Mouse (Mus musculus): ENCODE data around the gene Amn. TPM values are rescaled to one million over a fixed set of nuclear protein-coding genes. Genes with fewer than 3 reads are reported as not detected.
A peak's percentile ranks its signal among the peaks of the same experiment; 100 is the strongest.

Amn gene
- polyA plus RNA-seq (2015; fragmentation: Nextera tagmentation; extraction: Ambion mirVana): 1.8 and 2.4 TPM in 2 replicates

DNA sequence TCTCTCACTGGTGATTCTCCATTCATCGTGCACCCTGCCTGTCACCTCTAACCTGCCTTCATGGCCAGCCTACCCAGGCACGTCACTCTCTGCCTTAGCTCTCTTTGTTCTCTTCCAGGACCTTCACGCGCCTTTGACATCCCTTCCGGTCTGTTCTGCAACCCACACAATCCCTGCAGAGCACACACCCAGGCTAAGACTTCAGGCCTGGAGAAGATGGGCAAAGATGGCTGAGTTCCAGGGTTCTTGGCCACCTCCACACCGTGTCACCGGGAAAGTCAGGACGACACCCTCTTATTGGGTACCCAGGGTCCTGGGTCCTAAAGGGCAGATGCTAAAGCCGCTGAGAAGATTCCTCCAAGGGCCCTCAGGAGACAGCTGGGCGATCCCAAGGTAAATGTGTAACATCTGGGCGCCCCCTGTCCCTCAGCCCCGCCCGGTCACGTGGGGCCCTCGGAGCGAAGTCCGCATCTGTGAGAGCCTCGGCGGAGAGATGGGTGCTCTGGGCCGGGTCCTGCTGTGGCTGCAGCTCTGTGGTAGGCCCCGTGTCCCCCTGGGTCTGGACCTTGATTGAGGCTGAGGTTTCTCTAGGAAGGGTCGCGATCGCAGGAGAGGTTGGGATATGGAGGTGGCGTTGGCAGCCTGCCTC is at the start of gene Amn:
Gene Amn, plus strand, starts transcription at position 467 of the 649 bp plus-strand sequence.
- Histone ChIP-seq H3K27ac (ENCODE audit: low read length) (no peak within 1 kb of the TSS), H3K4me1 (ENCODE audit: control insufficient read depth, insufficient read depth, low read length) (peaks cover 26% of the 10 kb centered on the region), H3K36me3 (ENCODE audit: control insufficient read depth, insufficient read depth) (no peaks in the 10 kb centered on the region), H3K4me2 (ENCODE audit: low read depth, low read length) (peak within 1 kb of the TSS; percentile 33), H3K9me3 (replicated peaks; ENCODE audit: control insufficient read depth, low read length) (no peaks in the 10 kb centered on the region), H3K27me3 (ENCODE audit: control insufficient read depth, insufficient read depth, low read length) (peaks cover 63% of the 10 kb centered on the region), H3K9ac (ENCODE audit: low read length) (no peak within 1 kb of the TSS), H3K4me3 (ENCODE audit: low read length) (peak within 1 kb of the TSS; percentile 10)
- WGBS: 28% methylated on average over 25 of the region's 25 CpGs
- ATAC-seq (replicated peaks; ENCODE audit: extremely low read depth, insufficient read depth, low FRiP score): no peak

DNA sequence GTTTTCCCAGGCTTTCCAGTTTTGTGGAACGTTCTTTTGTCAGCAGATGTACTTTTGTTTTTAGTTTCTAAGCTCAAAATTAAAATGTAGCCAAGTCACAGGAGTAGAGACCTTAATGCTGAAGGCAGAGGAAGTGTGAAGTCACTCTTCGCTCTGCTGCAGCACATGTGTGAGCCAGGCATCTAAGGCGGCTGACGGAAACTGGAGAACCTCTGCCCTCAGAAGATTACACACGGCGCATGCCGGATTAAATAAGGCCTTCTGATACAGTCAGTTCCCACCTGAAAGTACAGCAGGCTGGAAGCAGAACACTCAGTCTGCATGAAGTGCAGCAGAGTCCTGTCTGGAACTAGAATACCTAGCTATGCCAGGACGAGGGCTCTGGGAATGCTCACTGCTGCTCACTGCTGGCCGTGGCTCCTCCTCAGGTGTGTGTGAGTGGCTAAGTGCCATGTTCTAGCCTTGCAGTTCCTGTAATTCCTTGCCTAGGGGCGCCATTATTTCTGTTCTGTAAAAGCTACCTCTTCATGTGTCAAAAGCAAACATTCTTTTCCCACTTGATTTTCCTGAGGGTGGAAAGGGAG is 45.6 kb upstream of the Amn start:
- Histone ChIP-seq H3K27me3 (ENCODE audit: control insufficient read depth, insufficient read depth, low read length) (no peaks in the 10 kb centered on the region), H3K36me3 (ENCODE audit: control insufficient read depth, insufficient read depth) (peaks cover 16% of the 10 kb centered on the region), H3K4me3 (ENCODE audit: low read length) (no peak overlapping the region), H3K4me1 (ENCODE audit: control insufficient read depth, insufficient read depth, low read length) (0 out of 2 replicates have a peak, but pooled peaks cover 3% of the 10 kb centered on the region), H3K9me3 (replicated peaks; ENCODE audit: control insufficient read depth, low read length) (peaks cover 3% of the 10 kb centered on the region; the same call in 1 of the 2 replicates), H3K27ac (ENCODE audit: low read length) (no peak overlapping the region), H3K4me2 (ENCODE audit: low read depth, low read length) (no peak overlapping the region), H3K9ac (ENCODE audit: low read length) (no peak overlapping the region)
- ATAC-seq (replicated peaks; ENCODE audit: extremely low read depth, insufficient read depth, low FRiP score): no peak
- WGBS: 55% methylated on average over 10 of the region's 10 CpGs

DNA sequence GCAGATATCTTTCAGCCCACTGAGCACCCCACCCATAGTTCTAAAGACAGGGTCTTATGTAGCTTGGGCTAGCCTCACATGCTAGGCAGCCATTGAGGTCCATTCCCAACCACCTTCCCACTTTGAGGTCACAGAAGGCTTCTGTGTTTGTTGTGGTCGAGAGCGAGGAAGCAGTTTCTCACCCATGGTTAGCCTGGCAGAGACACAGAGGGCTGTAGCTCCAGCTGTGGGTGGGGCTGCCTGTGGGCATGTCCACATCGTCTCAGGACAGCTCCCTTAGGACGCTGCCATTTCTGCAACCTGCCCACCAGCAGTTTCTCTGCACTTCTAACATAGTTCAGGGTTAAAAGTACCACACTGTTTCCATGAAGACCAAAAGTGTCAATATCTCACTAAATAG is 43.5 kb upstream of the Amn start:
- WGBS: 72% methylated on average over 4 of the region's 4 CpGs
- H3K4me1 ChIP-seq (ENCODE audit: control insufficient read depth, insufficient read depth, low read length): 0 out of 2 replicates have a peak, but pooled peaks cover 3% of the 10 kb centered on the region
- no peak for ATAC-seq (replicated peaks; ENCODE audit: extremely low read depth, insufficient read depth, low FRiP score)
- peaks cover 2% of the 10 kb centered on the region for H3K36me3 ChIP-seq (ENCODE audit: control insufficient read depth, insufficient read depth)
- H3K27me3 ChIP-seq (ENCODE audit: control insufficient read depth, insufficient read depth, low read length): no peaks in the 10 kb centered on the region
- H3K27ac ChIP-seq (ENCODE audit: low read length): no peak overlapping the region
- H3K4me3 ChIP-seq (ENCODE audit: low read length): no peak overlapping the region
- H3K9ac ChIP-seq (ENCODE audit: low read length): no peak overlapping the region
- no peak overlapping the region for H3K4me2 ChIP-seq (ENCODE audit: low read depth, low read length)
- peaks cover 2% of the 10 kb centered on the region; the same call in 1 of the 2 replicates for H3K9me3 ChIP-seq (replicated peaks; ENCODE audit: control insufficient read depth, low read length)

DNA sequence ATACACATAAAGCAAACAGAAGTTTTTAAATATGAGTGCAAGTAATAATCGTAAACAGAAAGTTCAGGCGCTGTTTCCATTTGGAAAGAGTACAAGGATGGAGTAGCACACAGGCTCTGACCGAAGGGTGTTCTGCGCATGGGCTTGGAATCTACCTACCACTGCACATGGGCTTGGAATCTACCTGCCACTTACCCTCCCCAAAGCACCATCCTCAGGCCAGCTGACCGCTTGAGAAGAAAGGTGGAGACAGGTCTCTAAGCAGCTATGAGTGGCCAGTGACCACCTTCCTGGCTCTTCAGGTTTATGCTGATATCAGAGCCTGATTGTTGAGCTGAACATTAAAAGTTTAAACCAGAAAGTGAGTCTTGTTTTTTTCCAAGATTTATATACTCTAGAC is 42.4 kb upstream of the Amn start:
- Histone ChIP-seq H3K9me3 (replicated peaks; ENCODE audit: control insufficient read depth, low read length) (no peaks in the 10 kb centered on the region), H3K4me1 (ENCODE audit: control insufficient read depth, insufficient read depth, low read length) (0 out of 2 replicates have a peak, but pooled peaks cover 3% of the 10 kb centered on the region), H3K9ac (ENCODE audit: low read length) (no peak overlapping the region), H3K36me3 (ENCODE audit: control insufficient read depth, insufficient read depth) (no peaks in the 10 kb centered on the region), H3K27ac (ENCODE audit: low read length) (no peak overlapping the region), H3K4me2 (ENCODE audit: low read depth, low read length) (no peak overlapping the region), H3K4me3 (ENCODE audit: low read length) (no peak overlapping the region), H3K27me3 (ENCODE audit: control insufficient read depth, insufficient read depth, low read length) (no peaks in the 10 kb centered on the region)
- no peak for ATAC-seq (replicated peaks; ENCODE audit: extremely low read depth, insufficient read depth, low FRiP score)
- WGBS: 90% methylated on average over 5 of the region's 5 CpGs

DNA sequence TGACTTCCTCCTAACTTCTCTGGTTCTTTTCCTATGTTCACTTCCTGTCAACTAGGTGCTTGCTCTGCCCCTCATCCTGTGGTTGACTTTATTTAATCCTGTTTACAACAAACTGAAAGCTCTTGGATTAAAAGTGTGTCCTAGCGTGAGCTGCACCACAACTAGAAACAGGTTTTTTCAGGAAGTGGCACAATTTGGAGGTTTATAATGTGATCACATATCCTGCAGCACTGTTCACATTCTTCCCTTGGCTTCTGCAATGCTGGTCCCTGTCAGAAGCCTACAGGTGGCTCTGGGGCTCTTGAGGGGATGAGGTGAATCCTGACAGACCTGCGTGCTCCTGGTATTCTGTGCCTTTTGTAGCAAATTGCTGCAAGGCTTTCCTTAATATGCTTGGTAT is 40.1 kb upstream of the Amn start:
- Histone ChIP-seq H3K4me3 (ENCODE audit: low read length) (no peak overlapping the region), H3K4me2 (ENCODE audit: low read depth, low read length) (no peak overlapping the region), H3K9me3 (replicated peaks; ENCODE audit: control insufficient read depth, low read length) (no peaks in the 10 kb centered on the region; the same call in 1 of the 2 replicates), H3K27me3 (ENCODE audit: control insufficient read depth, insufficient read depth, low read length) (no peaks in the 10 kb centered on the region), H3K9ac (ENCODE audit: low read length) (no peak overlapping the region), H3K27ac (ENCODE audit: low read length) (no peak overlapping the region), H3K36me3 (ENCODE audit: control insufficient read depth, insufficient read depth) (no peaks in the 10 kb centered on the region), H3K4me1 (ENCODE audit: control insufficient read depth, insufficient read depth, low read length) (peaks cover 13% of the 10 kb centered on the region)
- WGBS: 89% methylated on average over 2 of the region's 2 CpGs
- no peak for ATAC-seq (replicated peaks; ENCODE audit: extremely low read depth, insufficient read depth, low FRiP score)

DNA sequence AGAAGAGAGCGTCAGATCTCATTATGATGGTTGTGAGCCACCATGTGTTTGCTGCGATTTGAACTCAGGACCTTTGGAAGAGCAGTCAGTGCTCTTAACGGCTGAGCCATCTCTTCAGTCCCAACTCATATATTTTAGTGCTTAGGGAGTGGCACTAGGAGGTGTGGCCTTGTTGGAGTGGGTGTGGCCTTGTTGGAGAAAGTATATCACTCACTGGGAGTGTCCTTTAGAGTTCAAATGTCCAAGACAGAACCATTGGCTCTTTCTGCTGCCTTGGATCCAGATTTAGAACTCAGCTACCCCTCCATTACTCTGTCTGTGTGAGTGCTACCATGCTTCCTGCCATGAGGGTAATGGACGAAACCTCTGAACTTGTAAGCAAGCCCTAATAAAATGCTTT is 37.1 kb upstream of the Amn start:
- Histone ChIP-seq H3K4me2 (ENCODE audit: low read depth, low read length) (no peak overlapping the region), H3K9me3 (replicated peaks; ENCODE audit: control insufficient read depth, low read length) (no peaks in the 10 kb centered on the region; the same call in 1 of the 2 replicates), H3K9ac (ENCODE audit: low read length) (no peak overlapping the region), H3K4me1 (ENCODE audit: control insufficient read depth, insufficient read depth, low read length) (peaks cover 13% of the 10 kb centered on the region), H3K4me3 (ENCODE audit: low read length) (no peak overlapping the region), H3K27me3 (ENCODE audit: control insufficient read depth, insufficient read depth, low read length) (no peaks in the 10 kb centered on the region), H3K36me3 (ENCODE audit: control insufficient read depth, insufficient read depth) (peaks cover 4% of the 10 kb centered on the region; the same call in 1 of the 2 replicates), H3K27ac (ENCODE audit: low read length) (no peak overlapping the region)
- WGBS: 91% methylated on average over 4 of the region's 4 CpGs
- no peak for ATAC-seq (replicated peaks; ENCODE audit: extremely low read depth, insufficient read depth, low FRiP score)

DNA sequence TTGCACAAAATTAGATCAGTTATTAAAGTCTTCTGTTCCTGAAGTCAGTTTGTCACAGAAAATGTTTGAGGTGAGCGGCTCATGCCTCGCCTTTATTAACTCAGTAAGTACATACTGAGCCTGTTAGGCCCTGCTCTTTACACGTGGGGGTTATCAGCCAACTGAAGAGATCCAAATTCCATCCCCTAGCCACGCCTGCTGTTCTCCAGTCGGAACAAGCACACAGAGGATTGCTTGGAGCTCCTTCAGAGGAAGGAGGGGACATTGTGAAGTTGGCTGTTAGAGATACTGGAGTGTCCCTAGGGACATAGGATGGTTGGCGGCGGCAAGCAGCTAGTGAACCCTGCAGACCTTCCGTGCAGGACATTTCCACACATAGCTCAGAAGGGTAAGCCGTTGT is 36.5 kb upstream of the Amn start:
- Histone ChIP-seq H3K36me3 (ENCODE audit: control insufficient read depth, insufficient read depth) (peaks cover 4% of the 10 kb centered on the region; the same call in 1 of the 2 replicates), H3K4me1 (ENCODE audit: control insufficient read depth, insufficient read depth, low read length) (peaks cover 13% of the 10 kb centered on the region), H3K9ac (ENCODE audit: low read length) (no peak overlapping the region), H3K9me3 (replicated peaks; ENCODE audit: control insufficient read depth, low read length) (no peaks in the 10 kb centered on the region; the same call in 1 of the 2 replicates), H3K27me3 (ENCODE audit: control insufficient read depth, insufficient read depth, low read length) (no peaks in the 10 kb centered on the region), H3K4me3 (ENCODE audit: low read length) (no peak overlapping the region), H3K27ac (ENCODE audit: low read length) (peak overlapping the region; percentile 41; the same call in 1 of the 2 replicates), H3K4me2 (ENCODE audit: low read depth, low read length) (0 out of 2 replicates have a peak overlapping the region, but pooled peaks have one; percentile 5)
- WGBS: 38% methylated on average over 9 of the region's 9 CpGs
- peak; percentile 80; the same call in 1 of the 2 replicates for ATAC-seq (replicated peaks; ENCODE audit: extremely low read depth, insufficient read depth, low FRiP score)

DNA sequence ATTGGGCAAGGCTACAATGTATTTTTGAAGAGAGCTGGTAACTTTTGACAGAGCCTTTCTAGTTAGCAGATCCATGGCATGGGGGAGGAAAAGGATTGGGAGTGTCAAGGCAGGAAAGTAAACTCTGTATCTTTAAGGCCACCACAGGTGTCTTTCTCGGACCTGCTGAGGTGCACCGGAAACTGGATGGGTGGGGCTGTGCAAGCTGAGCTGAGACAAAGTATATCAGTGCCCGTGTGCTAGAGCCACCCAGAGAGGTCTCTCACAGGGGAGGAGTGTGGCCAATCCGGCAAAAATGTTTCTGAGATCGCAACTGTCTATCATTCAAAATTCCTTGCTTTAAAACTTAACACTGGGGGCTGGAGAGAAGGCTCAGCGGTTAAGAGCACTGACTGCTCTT is 35.3 kb upstream of the Amn start:
- Histone ChIP-seq H3K4me2 (ENCODE audit: low read depth, low read length) (no peak overlapping the region), H3K9ac (ENCODE audit: low read length) (no peak overlapping the region), H3K4me3 (ENCODE audit: low read length) (no peak overlapping the region), H3K27me3 (ENCODE audit: control insufficient read depth, insufficient read depth, low read length) (no peaks in the 10 kb centered on the region), H3K36me3 (ENCODE audit: control insufficient read depth, insufficient read depth) (peaks cover 4% of the 10 kb centered on the region; the same call in 1 of the 2 replicates), H3K4me1 (ENCODE audit: control insufficient read depth, insufficient read depth, low read length) (peaks cover 13% of the 10 kb centered on the region), H3K9me3 (replicated peaks; ENCODE audit: control insufficient read depth, low read length) (no peaks in the 10 kb centered on the region; the same call in 1 of the 2 replicates), H3K27ac (ENCODE audit: low read length) (no peak overlapping the region)
- 92% methylated on average over 6 of the region's 6 CpGs for WGBS
- ATAC-seq (replicated peaks; ENCODE audit: extremely low read depth, insufficient read depth, low FRiP score): no peak

DNA sequence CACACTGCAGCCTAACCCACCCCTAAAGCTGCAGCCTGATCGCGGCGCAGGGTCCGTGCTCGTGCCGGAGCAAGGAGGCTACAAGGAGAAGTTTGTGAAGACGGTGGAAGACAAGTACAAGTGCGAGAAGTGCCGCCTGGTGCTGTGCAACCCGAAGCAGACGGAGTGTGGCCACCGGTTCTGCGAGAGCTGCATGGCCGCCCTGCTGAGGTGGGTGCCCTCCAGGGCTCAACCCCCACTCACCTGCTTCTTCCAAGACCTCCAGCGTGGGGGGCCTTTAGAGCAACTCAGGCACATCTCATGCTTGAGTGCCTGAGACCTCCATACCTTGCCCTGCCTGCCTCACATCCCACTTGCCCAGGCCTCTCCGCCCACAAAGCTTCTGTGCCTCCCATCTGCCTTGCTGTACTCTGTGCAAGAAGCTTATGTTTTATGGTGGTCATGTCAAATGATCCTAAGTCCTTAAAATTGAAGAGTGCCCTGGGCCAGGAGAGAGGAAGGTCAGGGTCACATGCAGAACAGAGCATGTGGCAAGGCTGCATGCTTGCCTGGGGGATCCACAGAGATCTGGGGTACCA is 33.2 kb upstream of the Amn start:
- no peak overlapping the region for H3K27ac ChIP-seq (ENCODE audit: low read length)
- no peak overlapping the region for H3K4me2 ChIP-seq (ENCODE audit: low read depth, low read length)
- no peaks in the 10 kb centered on the region; the same call in 1 of the 2 replicates for H3K9me3 ChIP-seq (replicated peaks; ENCODE audit: control insufficient read depth, low read length)
- no peak overlapping the region for H3K4me3 ChIP-seq (ENCODE audit: low read length)
- 96% methylated on average over 16 of the region's 16 CpGs for whole genome bisulfite sequencing
- peaks cover 4% of the 10 kb centered on the region; the same call in 1 of the 2 replicates for H3K36me3 ChIP-seq (ENCODE audit: control insufficient read depth, insufficient read depth)
- no peak for ATAC-seq (replicated peaks; ENCODE audit: extremely low read depth, insufficient read depth, low FRiP score)
- no peaks in the 10 kb centered on the region for H3K27me3 ChIP-seq (ENCODE audit: control insufficient read depth, insufficient read depth, low read length)
- peaks cover 13% of the 10 kb centered on the region for H3K4me1 ChIP-seq (ENCODE audit: control insufficient read depth, insufficient read depth, low read length)
- H3K9ac ChIP-seq (ENCODE audit: low read length): no peak overlapping the region
